Mouse (Mus musculus) ovary, postnatal 10 days (tissue): ENCODE measurements around the gene Cldnd2.
A peak's percentile ranks its signal among the peaks of the same experiment; 100 is the strongest.
"Not testable (repeated sequence)": the region's sequence is repeated elsewhere in the genome, so short reads cannot be mapped to it uniquely, and the experiment has no call there.

Experiments
- DNase-seq: peaks from one replicate; pipeline ENCODE4 v3.0.0; 2022; ENCODE audit warnings: low spot score

Cldnd2 gene

GRCm38 (mm10) chr7:43440482-43440881, at the start of gene Cldnd2:
Gene Cldnd2 (plus strand): TSS chr7:43440782.
- no peak for DNase-seq

- no peak for DNase-seq
These were observed 48.0 kb upstream of the Cldnd2 start for GRCm38 (mm10) chr7:43392349-43393121.

- no peak for DNase-seq
These were observed 41.1 kb upstream of the Cldnd2 start for GRCm38 (mm10) chr7:43399501-43399900.

- DNase-seq, result no peak
These were observed 37.9 kb upstream of the Cldnd2 start for GRCm38 (mm10) chr7:43402718-43403117.

GRCm38 (mm10) chr7:43407573-43407972, 33.0 kb upstream of the Cldnd2 start:
- no peak for DNase-seq

- no peak for DNase-seq
These were observed 32.4 kb upstream of the Cldnd2 start, which contains the start of gene Siglecg for GRCm38 (mm10) chr7:43408131-43408553. Gene Siglecg (plus strand): TSS chr7:43408204.

GRCm38 (mm10) chr7:43409084-43409483, 31.5 kb upstream of the Cldnd2 start:
- no peak for DNase-seq

- not testable (repeated sequence) for DNase-seq
These were observed 28.9 kb upstream of the Cldnd2 start for GRCm38 (mm10) chr7:43411724-43412123.

- DNase-seq, result no peak
These were observed 23.3 kb upstream of the Cldnd2 start for GRCm38 (mm10) chr7:43417298-43417697.

- DNase-seq, result peak; percentile 79
These were observed 17.5 kb upstream of the Cldnd2 start for GRCm38 (mm10) chr7:43422995-43423617.

- no peak for DNase-seq
These were observed 16.5 kb upstream of the Cldnd2 start for GRCm38 (mm10) chr7:43423991-43424625.

GRCm38 (mm10) chr7:43427406-43427805, 13.2 kb upstream of the Cldnd2 start, which contains the start of gene Lim2:
Gene Lim2 (plus strand): TSS chr7:43427670.
- DNase-seq, result no peak

- no peak for DNase-seq
These were observed 11.1 kb upstream of the Cldnd2 start for GRCm38 (mm10) chr7:43429500-43429899.

GRCm38 (mm10) chr7:43432891-43433290, 7.7 kb upstream of the Cldnd2 start:
- no peak for DNase-seq

- no peak for DNase-seq
These were observed 5.9 kb upstream of the Cldnd2 start for GRCm38 (mm10) chr7:43434676-43435075.

GRCm38 (mm10) chr7:43436341-43437255, 4.0 kb upstream of the Cldnd2 start, which contains the start of gene Nkg7:
Gene Nkg7 (plus strand): TSS chr7:43437073.
- no peak for DNase-seq

GRCm38 (mm10) chr7:43438611-43439010, 2.0 kb upstream of the Cldnd2 start:
- DNase-seq, result no peak

GRCm38 (mm10) chr7:43441071-43441470, 489 bp downstream of the Cldnd2 start:
- no peak for DNase-seq

GRCm38 (mm10) chr7:43442684-43443083, 2.1 kb downstream of the Cldnd2 start:
- DNase-seq, result no peak

GRCm38 (mm10) chr7:43443126-43443916, 2.7 kb downstream of the Cldnd2 start:
- peak; percentile 66 for DNase-seq

- DNase-seq, result peak; percentile 87
These were observed 3.3 kb downstream of the Cldnd2 start, which contains the start of the genes Etfb and Gm45233 for GRCm38 (mm10) chr7:43443917-43444293. Gene Etfb (plus strand): TSS chr7:43444083. Gene Gm45233 (plus strand): TSS chr7:43444128.
